Mouse (Mus musculus): ENCODE measurements around the gene Gpr183.

GRCm38 (mm10) chr14:121985477-121985876 is 20.5 kb upstream of the Gpr183 start:
- no peak for TF ChIP-seq CTCF (IDR thresholded peaks at IDR 0.05; ENCODE audit: borderline replicate concordance, extremely low read depth, insufficient read depth, insufficient read length)
- no peak for TF ChIP-seq POLR2A (IDR thresholded peaks at IDR 0.05; ENCODE audit: borderline replicate concordance, extremely low read depth, insufficient read depth, insufficient read length, poor library complexity, severe bottlenecking)

Data from brain, embryonic 14.5 days (tissue).